Mouse (Mus musculus): Measurements from ENCODE around the gene Cpne8.

Gene Cpne8

GRCm38 (mm10) chr15:90678985-90679759, at the start of gene Cpne8:
TSS of gene Cpne8 (minus strand) at chr15:90679432.
- in situ Hi-C loops (cut with MboI; ENCODE audit: unreplicated experiment in 2 of 2), result no loop called here

DNA sequence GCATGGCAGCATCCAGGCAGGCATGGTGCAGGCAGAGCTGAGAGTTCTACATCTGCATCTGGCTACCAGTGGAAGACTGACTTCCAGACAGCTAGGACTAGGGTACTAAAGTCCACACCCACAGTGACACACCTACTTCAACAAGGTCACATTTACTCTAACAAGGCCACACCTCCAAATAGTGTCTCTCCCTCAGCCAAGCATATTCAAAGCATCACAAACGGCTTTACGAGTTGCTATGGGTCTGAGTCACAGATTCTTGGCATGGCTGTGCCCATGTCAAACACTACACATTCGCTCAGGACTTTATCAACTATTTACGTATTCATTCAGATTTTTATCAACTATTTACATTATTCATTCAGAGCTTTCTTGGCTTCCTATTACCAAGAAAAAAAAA, 38.5 kb upstream of the Cpne8 start:
- in situ Hi-C loops (cut with MboI; ENCODE audit: unreplicated experiment in 2 of 2), result no loop called here

DNA sequence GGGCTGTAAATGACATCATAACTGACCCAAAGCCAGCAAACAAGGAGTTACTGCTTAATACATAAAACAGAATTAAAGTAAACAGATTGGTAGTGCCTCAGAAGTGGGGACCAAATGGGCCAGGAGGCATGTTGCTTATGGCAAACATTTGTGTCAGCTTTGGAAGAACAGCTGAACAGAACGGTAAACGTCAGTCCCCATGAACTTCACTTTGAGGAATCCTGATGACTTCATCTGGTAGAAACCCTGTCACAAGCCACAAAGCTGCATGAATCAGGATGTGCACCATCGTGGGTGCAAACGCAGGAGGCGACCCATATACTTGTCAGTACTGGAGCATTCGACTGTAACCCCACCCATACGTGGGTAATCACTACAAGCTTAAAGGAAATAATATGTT, 30.1 kb upstream of the Cpne8 start:
- in situ Hi-C loops (cut with MboI; ENCODE audit: unreplicated experiment in 2 of 2), result no loop called here

DNA sequence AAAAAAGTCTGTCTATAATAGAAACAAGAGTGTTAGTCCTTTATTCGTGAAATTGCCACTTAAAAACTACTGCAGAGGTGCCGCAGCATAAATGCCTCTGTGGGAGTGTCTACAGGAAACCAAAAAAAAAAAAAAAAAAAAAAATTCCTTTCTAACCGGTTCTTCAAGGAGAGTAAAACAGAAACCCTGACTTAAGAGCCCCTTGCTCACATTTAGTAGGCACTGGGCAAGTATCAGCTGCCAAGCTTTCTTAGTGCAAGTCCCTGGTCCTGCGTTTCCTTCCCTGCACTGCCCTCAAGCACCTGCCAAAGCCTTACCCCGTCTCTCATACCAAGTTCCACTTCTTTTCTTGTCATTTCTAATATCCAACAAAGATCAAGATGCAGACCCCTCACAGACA, 25.1 kb upstream of the Cpne8 start:
- in situ Hi-C loops (cut with MboI; ENCODE audit: unreplicated experiment in 2 of 2), result no loop called here

GRCm38 (mm10) chr15:90703502-90704232, 24.4 kb upstream of the Cpne8 start:
- in situ Hi-C loops (cut with MboI; ENCODE audit: unreplicated experiment in 2 of 2), result no loop called here

DNA sequence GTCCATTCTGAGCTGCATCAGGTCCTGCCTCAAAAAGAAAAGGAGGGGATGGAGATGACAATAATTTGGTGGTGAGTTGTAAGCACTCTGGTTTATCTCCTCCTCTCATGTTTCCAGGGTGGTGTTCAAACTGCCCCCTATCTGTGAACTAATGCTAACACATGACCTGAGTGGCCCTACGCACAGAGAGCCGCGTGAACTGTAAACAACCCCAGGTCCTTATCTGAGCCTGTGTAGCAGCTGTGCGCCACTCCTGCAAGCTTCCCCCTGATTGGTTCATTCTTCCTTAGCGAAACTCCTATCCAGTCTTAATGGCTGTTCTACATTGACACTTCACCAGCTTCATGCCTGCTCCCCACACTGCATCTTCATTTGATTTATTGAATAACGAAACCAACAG, 7.5 kb upstream of the Cpne8 start:
- in situ Hi-C loops (cut with MboI; ENCODE audit: unreplicated experiment in 2 of 2), result no loop called here

DNA sequence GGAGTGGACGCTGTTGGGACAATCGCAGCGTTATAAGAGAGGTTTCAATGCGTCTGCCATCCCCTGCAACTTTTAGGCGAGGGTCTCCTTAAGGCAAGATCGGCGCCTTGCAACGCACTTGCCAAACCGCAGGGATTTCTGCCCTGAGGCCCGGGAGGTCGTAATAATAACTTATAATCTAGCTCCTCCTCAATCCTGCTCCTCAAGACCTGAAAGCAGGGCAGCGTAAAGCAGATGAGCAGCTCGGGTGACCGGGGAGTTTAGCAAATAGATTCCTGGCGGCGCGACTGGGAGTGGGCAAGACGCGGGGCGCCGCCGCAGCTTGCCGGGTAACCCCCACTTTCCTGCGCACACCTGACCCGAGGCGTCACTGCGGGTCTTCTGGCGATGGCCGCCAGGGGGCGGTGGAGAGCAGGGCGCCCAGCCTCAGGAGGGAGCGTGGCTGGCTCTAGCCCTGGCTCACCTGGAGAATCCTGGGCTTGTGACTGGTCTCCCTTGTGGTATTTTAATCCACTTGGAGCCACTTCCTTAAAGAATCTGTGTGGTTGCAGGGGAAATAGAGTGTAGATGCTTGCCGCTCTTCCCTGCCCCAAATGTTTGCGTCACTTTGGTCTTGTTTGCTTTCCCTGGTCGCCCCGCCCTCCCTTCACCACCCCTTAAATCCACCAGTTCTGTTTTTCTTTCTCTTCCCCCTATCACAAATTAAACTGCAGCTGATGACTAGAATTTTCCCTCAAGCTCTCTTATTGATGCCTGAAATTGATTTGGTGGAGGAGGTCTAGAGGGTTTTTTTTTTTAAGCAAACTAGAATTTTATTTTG, 738 bp upstream of the Cpne8 start:
- in situ Hi-C loops (cut with MboI; ENCODE audit: unreplicated experiment in 2 of 2), result no loop called here

- in situ Hi-C loops (cut with MboI; ENCODE audit: unreplicated experiment in 2 of 2), result no loop called here
These were observed 744 bp downstream of the Cpne8 start for GRCm38 (mm10) chr15:90678488-90678887.

DNA sequence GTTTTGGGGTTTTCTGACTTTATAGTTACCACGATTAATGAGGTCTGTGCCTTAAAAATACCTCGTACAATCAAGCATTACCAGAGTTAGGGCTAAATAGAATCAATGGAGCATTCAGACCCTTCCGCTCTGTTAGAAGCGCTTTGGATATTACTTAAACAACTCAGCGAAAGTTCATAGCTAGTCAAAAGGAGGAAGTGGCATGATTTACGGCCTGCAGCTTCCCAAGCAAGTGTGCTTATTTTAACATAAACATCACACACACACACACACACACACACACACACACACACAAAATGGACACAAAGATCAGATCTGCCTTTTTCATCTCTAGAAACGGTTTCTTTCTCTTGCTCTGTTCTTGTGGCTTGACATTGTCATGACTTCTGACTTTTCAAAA, 9.7 kb downstream of the Cpne8 start:
- in situ Hi-C loops (cut with MboI; ENCODE audit: unreplicated experiment in 2 of 2), result loop anchor here in 1 of 2 experiments (10.0 kb wide), 1 partner anchor 335 kb away; no protein-coding TSS in a partner anchor

- in situ Hi-C loops (cut with MboI; ENCODE audit: unreplicated experiment in 2 of 2), result loop anchor here in 1 of 2 experiments (10.0 kb wide), 1 partner anchor 332 kb away; no protein-coding TSS in a partner anchor
These were observed 12.3 kb downstream of the Cpne8 start for GRCm38 (mm10) chr15:90666893-90667292.

DNA sequence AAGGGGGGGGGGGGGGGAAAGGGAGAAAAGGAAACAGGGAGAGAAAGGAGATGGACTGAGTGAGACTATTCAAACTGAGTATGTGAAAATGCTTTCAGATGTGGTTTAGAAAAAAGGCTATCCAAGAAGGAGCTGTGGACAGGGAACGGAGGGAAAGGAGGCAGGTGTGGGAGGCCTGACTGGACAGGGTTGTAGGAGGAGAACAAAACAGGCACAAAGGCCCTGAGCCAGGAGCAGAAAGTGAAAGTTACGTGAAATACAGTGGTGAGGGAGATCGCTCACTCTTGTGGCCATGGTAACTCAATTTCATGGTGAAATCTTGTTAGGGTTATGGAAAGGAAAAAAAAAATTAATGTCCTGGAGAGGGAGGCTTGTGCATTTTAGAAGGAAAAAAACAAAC, 14.6 kb downstream of the Cpne8 start:
- in situ Hi-C loops (cut with MboI; ENCODE audit: unreplicated experiment in 2 of 2), result loop anchor here in 1 of 2 experiments (10.0 kb wide), 1 partner anchor 330 kb away; no protein-coding TSS in a partner anchor

DNA sequence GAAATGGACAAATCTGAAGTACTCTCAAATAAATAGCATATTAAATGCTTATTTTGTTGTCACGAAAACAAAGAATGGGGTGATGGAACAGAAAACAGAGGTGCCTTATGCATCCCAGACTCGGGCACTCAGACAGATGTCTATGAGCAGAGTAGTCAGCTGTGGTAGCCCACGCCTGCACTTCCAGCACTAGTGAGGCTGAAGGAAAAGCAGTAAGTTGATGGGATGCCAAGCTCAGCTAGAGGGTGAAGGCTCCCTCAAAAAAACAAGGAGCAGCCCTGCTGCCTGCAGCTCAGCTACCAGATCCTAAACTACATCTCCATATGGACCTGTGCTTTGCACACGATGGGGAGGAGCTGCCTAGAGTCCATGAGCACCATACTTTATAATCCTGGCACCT, 15.6 kb downstream of the Cpne8 start:
- in situ Hi-C loops (cut with MboI; ENCODE audit: unreplicated experiment in 2 of 2), result loop anchor here in 1 of 2 experiments (10.0 kb wide), 1 partner anchor 329 kb away; no protein-coding TSS in a partner anchor

- in situ Hi-C loops (cut with MboI; ENCODE audit: unreplicated experiment in 2 of 2), result loop anchor here in 1 of 2 experiments (10.0 kb wide), 1 partner anchor 326 kb away; no protein-coding TSS in a partner anchor
These were observed 18.5 kb downstream of the Cpne8 start for GRCm38 (mm10) chr15:90660723-90661122.

DNA sequence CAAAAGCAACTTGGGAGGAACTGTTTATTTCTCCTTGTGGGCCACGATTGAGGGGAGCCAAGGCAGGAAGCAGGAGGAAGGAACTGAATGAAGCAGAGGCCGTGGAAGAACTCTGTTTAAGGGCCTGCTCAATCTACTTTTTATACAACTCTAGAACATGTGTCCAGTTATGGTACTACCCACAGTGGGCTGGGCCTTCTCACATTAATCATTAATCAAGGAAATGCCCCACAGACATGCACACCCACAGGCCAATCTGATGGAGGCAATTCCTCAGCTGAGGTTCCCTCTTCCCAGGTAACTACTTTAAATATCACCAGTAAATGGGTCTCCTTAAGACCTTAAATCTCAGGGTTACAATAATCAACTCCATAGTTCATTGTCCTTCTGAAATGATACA, 21.2 kb downstream of the Cpne8 start:
- in situ Hi-C loops (cut with MboI; ENCODE audit: unreplicated experiment in 2 of 2), result no loop called here

DNA sequence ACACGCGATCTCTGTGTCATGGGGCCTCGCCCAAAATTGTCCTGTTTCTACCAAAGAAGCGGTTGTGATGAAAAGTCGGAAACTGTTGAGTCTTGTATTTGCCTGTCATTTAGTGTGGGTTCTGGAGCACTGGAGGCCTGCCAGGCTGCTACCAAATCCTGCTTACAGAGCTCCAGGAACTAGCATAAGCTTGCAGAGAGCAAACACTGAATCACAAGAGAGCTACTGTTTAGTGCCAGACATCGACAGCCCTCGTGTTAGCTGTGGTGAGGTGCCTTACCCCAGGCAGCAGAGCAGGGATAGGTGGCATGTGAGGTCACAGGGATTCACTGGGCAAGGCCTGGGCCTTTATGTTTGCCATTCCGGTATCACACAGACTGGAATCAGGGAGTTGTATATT, 22.7 kb downstream of the Cpne8 start:
- in situ Hi-C loops (cut with MboI; ENCODE audit: unreplicated experiment in 2 of 2), result no loop called here

GRCm38 (mm10) chr15:90647011-90647577, 32.1 kb downstream of the Cpne8 start:
- in situ Hi-C loops (cut with MboI; ENCODE audit: unreplicated experiment in 2 of 2), result no loop called here

DNA sequence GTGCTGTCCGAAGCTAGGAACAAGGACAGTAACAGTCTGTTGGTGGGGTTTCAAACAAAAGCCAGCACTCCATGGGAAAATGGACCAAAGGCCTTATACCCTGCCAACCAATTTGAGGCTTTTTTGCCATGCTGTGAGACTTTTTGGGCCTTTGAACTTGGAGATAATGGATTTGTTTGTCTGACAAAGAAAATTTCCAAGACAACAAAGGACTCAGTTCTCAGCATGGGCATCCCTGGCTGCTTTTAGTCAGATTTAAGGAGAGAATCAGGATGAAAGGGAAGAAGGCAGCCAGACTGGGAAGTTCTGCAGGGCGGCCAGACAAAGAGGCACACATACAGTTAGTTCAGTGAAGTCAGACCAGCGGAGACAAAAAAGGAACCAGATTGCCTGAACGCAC, 32.9 kb downstream of the Cpne8 start:
- in situ Hi-C loops (cut with MboI; ENCODE audit: unreplicated experiment in 2 of 2), result no loop called here

- in situ Hi-C loops (cut with MboI; ENCODE audit: unreplicated experiment in 2 of 2), result no loop called here
These were observed 33.4 kb downstream of the Cpne8 start for GRCm38 (mm10) chr15:90645828-90646227.

- in situ Hi-C loops (cut with MboI; ENCODE audit: unreplicated experiment in 2 of 2), result no loop called here
These were observed 55.0 kb downstream of the Cpne8 start for GRCm38 (mm10) chr15:90624201-90624600.

- in situ Hi-C loops (cut with MboI; ENCODE audit: unreplicated experiment in 2 of 2), result no loop called here
These were observed 57.2 kb downstream of the Cpne8 start for GRCm38 (mm10) chr15:90622005-90622404.

Data from v-Abl transformed pro-B cells (cell line).